Mouse (Mus musculus): ENCODE measurements at regions not wholly inside any gene's neighbourhood (a gene's known extent, or its start where the extent isn't known, plus 50 kb on each side); places are given as distances from the start of the nearest gene placed in this dataset.

DNA sequence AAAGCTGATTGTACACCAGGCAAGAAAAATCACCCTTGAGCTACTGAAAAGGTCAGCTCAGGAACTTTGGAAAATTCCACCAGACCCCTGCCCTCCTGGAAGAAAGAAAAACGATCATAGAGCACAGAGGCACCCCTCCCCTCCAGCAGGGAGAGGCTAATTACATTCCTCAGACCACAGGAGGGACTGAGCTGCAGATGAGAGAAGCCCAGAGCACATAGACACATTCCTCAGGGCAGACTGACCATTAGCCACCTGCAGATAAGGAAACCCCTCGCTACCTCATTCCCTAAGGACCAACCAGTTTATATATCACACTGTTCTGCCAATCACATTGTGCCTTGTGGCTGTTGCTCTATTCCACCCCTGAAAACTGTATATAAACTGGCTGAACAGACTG is 230.3 kb downstream of the Parp8 start:
- DNase-seq (ENCODE audit: low spot score), result no peak

DNA sequence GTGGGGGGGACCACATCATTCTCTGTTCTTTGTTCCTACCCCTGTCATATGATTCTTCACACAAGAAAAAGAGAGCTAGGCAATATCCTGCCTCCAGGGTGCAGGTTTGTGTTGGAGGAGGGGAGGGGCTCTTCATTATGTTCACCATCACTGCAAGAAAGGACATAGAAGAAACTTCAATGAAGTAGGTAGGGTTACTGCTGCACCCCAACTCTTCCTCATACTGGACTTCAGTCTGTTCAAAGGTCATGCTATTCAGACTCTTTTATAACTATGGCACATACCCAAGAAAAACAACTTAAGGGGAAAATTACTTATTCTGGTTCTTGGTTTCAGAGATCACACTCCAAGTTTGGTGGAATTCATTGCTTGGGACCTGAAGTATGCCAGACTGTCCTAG is 243.7 kb downstream of the Parp8 start:
- DNase-seq (ENCODE audit: low spot score), result no peak

DNA sequence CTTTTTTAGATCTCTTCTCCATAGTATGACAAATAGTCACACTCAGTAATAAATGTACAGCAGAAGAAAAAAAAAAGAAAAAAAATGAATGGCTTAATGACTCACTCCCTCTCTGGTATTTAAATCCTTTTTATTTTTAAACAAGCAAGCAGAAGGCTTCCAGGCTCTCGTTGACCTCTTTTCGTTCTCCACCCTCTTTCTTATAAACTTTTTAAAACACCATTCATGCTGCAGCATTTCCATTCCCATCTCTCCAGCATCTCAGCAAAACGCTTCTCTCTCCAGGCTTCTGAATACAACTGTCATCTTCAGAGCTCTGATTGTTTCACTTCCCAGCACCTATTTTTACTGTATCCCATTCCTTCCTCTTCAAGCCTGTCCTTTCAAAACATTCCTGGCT is 259.8 kb downstream of the Parp8 start:
- DNase-seq (ENCODE audit: low spot score), result no peak

DNA sequence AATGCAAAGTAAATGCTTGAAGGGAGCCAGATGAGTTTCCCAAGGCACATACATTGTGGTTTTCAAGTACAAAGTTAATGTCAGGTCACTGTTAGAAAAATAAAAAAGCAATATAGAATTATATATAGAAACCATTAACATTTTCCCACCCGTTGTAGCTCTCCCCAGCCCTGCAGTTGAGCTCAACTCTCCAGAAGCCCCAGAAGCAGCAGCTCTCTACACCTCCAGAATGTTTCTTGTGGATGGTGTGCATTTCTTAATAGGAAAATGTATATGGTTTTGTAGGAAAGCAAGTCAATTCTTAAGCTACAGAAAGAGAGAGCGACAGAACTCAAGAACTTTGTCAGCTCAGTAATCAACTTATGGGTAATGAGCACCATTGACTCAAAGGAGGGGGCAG is 265.4 kb downstream of the Parp8 start:
- no peak for DNase-seq (ENCODE audit: low spot score)

DNA sequence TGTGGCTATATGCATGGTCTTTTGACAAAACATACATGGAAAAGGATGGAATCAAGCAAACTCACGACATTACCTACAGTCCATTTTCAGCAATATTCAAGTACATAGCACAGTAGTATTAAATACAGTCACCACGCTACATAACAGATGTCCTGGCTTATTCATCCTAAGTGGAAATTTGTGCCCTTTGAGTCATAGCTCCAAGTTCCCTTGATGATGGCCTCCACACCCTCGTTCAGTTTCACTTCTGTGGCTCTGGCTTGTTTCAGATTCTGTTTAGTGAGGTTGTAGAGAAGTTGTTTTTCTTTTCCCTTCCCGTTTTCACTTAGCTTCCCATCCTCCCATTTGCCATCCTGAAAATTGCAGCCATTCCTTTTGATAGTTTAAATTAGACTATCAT is 284.5 kb downstream of the Parp8 start:
- no peak for DNase-seq (ENCODE audit: low spot score)

DNA sequence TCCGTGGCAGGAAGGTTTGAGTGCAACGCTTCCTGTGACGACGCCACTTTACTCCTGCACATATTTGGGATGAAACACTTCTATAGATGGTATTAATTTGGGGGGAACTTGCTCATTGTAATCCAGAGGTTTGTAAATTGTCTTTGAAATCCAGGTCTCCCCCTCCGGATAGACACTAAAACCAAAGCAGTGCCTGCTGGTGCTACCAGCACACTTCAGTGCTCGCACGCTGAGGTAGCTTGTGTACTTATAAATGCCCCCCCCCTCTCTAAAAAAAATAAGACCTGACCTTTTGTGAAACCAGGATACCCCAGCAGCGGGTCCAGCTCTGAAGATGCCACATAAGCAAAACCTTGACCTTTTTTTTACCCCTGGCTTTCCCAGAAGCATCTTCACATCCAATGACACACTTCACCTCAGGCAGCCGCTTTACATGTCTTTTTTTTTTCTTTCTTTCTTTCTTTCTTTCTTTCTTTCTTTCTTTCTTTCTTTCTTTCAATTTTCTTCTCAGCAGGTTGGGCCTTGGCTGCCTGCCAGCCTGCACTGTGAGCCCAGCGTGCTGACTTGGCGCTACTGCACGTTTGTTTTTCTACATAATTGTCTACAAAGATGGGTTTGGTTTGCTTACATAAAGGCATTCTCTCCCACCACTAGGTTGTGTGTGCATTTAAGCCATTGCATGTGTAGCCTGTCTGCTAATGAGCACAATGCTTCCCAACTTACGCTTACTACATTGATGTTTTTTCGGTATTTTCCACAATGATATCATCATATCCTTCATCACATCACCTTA is 301.8 kb downstream of the Parp8 start:
- no peak for DNase-seq (ENCODE audit: low spot score)

DNA sequence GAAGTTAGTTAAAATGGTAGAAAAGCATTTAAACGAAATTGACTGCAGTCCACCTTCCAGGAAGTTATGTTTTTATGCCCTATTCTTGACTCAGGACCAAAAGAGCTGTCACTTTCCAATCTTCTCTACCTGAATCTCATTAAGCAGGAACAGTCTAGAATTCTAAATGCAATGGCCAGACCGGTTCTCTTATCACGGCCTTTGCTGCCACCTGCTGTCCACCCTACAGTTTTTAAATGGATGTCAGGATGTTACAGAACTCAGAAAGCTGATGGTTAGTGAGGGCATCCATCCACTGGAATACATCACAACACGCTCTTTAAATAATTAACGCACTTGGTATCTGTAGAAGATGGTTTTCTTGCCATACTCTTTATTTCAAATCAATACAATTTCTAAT is 310.5 kb downstream of the Parp8 start:
- DNase-seq (ENCODE audit: low spot score), result peak; percentile 57

DNA sequence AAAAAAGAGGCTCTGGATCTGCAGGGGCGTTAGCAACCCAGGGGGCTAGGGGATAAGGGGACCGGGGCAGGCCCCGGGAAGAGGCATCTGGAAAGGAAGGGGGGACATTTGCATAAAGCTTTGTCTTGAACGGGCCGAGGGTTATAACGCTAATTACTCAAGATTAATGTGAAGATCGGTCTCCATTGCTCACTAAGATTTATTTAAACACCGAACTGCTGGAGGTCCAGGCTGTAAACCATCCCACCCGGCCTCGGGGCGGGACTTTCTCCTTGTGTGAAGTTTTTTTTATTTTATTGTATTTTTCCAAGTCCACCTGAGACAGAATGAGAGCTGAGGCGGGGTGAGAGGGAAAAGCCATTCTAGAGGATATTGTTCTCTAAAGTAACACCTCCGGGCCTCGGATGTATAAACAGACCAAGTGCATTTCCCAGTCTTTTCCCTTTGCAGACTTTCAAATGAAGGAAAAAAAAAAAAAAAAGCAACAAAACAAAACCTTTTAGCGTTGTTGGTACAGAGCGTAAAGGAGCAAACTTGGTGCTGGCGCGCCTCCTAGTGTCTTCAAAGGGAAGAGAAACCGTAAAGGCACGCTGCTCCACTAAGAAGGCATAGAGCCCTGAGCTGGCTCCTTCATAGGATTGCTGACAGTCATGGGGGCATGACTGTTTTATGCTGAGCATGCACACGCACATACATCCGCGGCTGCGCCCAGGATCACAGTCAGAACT is 313.3 kb downstream of the Parp8 start:
- DNase-seq (ENCODE audit: low spot score), result peak; percentile 64

DNA sequence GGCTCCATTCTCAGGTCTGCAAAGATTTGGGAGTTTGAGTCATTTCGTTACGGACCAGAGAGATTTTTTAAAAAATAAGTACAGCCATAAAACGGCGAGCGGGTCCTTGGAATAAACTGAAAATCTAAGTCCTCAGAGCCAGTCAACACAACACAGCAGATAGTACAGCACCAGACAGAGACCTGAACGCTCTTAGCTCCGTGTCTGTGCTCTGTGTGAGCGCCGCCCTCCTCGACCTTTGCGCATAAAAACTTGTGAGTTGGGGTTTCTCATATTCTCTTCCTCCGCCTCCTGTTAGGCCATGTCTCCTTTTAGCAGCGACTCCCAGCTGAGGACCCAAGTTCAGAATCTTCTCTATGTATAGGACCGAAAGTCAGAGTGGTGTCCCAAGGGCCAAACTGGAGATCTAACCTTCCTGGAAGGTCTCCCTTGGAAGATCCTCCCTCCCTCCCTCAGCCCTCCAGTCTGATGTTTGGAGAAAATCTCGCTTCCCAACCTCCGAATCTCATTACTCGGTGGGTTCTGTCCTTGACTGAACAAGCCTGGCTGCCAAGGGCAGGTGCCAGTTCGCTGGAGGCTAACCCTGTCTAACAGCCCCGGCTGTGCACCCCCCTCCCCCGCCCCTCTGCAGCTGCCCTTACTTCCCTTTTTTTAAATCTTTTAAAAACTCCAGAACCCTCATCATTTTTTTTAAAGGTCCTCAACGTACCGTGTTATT is 314.0 kb downstream of the Parp8 start:
- DNase-seq (ENCODE audit: low spot score), result no peak

DNA sequence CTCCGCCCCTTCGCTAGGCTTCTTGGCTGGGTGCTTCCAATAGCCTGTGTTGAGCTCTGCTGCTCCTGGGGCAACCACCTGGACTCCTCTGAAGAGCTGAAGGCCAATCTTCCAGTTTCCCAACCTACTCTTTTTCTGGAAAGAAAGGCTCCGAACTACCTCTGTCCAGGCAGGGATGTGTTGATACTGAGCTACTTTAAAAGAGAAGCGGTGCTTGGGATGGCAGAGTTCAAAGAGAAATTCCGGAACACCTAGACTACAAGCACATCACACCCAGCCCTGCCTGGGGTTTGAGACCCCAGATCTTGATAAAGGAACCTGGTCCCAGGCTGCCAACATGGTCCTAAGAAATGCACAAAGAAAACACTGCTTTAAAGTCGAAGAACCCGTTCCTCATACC is 315.7 kb downstream of the Parp8 start:
- no peak for DNase-seq (ENCODE audit: low spot score)

DNA sequence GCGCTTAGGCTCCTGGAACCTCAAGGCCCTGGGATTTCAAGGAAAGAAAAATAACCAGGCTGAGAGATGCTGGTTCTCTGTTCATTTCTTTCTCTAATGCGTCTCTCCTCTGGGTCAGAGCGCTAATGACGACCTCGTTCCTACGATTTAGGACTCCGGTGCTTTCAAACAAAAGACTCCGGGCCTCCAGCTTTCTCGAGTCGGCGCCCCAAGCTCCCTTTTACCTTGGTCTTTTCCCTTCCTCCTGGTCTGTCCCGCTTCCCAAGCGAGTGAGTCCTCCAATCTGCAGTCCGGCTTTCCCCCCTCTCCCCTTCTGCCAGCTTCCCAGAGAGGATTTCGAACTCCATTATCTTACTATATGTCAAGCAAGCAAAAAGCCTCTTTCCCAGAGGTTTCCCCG is 316.5 kb downstream of the Parp8 start:
- no peak for DNase-seq (ENCODE audit: low spot score)

DNA sequence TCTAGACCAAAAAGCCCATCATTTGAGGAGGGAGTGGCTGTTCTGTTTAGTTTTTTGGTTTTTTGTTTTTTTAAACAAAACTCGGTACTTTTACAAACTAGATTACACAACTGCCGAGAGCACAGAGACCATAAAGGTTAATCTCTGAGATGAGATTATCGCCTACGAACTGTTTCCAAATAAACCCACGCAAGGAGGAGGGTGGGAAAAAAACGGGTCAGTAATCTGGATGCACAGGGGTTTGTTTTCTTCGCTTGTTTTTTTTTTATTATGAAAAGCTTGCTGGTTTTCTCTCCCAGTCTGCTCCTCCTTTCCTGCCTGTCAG is 316.9 kb downstream of the Parp8 start:
- DNase-seq (ENCODE audit: low spot score), result no peak

DNA sequence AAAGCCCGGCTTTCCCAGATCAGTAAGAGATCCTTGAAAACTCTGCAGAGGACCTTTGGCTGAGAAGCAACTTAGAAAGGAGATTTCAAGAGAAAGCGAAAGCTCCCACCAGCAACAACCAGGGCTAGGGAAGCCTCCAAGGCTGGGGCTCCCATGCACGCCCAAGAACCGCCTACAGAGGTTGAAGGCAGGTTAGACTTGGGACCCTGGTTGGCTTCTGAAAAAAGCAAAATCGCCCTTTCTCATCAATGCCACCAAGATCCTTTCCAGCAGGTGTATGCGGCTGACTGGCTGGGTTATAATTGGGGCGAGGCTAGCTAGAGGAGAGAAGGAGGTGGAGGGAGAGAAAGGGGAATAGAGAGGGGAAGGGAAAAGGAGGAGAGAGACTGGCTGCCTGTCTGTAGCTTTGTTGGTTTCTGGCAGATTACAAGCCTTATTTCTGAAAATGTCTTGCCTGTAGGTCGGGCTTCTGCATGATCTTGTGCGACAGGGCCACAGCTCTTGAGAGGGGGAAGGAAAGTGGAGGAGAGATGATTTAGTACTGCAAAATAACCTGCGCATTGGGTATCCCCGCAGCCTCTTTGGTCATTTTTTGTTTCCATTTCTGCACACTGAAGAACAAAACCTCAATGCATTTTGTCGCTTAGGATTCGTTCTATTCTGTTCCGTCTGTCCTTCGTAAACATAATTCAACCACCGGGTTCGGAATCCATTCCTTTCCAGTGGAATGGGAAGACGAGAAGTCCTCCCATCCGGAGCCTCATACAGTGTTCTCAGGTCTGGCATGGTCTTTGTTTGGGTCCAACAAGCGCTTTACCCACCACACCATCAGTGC is 317.5 kb downstream of the Parp8 start:
- DNase-seq (ENCODE audit: low spot score), result no peak

DNA sequence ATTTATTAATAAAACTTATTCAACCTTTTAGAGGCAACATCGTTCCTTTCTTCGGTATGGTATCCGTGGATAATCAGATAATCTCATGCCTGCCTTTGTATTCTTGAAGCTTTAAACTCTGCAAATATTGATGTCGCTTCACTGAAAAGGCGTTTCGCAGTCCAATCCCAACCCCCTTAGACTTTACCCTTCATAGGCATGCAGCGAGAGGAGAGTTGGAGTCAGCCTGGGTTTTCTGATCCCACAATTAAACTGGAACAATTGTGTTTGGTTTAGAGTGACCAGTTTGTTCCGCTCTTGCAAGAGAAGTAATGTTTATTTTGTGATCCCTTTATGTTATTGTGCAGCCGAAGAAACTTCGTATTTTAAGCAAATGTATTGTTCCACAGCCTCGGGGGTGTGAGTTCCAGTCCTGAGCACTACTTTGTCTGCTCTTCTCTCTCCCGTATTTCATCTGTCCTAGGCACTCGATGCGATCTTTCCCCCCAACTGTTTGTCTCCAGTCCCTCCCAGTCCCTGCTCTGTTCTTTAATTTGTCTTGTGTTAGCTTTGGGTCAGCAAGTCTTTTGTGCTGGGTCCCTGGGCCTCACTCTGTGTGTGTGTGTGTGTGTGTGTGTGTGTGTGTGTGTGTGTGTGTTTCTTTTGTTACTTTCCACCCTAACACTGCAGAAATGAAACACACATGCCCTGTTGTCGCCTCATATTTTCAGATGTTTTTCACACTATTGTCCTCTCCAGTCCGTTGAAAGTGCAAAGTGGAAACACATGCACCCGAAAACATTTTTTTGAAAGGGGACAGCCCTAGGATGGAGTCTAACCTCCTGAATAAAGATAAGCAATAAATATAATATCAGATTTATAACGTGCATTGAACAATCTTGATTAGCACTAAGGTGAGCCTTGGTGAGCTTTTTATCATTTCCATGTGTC is 318.7 kb downstream of the Parp8 start:
- no peak for DNase-seq (ENCODE audit: low spot score)

DNA sequence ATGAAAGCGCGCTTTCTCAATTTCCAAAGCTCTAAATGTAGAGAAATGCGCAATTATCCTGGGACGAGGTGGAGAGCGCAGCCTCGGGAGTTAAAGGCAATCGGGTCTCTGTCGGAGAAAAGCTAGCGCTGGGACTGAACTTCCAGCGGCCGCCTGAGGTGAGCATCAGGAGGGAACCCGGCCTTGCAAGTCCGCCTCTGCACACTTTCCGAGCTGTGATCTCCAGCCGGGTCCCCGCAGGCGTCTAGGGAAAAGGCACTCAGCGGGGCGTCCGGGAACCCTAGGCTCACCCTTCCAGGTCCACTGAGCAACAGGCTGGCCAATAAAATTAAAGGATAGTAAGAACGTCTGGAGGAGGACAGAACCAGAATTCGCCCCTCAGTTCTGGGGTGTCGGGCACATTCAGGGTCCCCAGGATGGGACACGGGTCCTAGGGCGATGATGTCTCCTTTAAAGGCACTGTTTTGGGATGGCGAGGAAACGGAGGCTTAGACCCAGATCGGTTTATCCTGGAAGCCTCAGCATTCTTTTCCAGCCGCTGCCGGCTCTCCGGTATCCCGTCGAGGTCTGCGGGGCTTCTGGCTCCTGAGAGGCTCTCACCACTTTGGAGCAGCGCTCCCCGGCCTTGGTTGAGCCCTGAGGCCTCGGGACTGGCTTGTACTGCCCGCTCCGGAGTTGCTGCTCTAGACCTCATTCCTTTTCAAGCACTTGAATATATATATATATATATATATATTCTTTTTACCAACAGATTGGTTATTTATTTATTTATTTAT is 319.5 kb downstream of the Parp8 start:
- DNase-seq (ENCODE audit: low spot score), result no peak

DNA sequence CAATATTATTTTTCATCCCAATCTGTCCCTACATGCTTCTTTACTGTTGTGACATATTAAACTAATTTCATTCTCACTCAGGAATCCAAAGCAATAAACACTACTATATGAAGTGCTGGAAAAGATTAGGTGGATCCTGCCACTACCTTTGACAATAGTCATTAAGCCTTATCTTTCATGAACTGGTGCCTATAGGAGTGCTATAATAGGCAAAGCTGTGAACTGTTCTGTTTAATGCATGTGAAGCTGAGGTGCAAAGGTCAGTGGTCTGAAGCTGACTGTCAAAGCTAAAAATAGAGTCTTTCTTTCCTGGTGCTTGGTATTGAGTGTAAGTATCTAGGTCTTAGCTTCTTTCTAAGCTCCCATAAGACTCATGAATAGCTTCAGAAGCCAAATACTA is 336.6 kb downstream of the Parp8 start:
- no peak for DNase-seq (ENCODE audit: low spot score)

All from urinary bladder, postnatal 25 days (tissue).